Mouse (Mus musculus) heart, postnatal 25 days (tissue): ENCODE results near the gene Ldha. TPM values are rescaled to one million over a fixed set of nuclear protein-coding genes. Genes with fewer than 3 reads are reported as not detected.

Experiments
- DNase-seq: peaks from one replicate; pipeline ENCODE4 v3.0.0; 2022; ENCODE audit warnings: low spot score
- intact Hi-C: fragments of 180-260 bp; cut with DNase I; formaldehyde crosslinking; loops from one replicate; pipeline ENCODE4 v1.15.1; 2025
- total RNA-seq, 2 experiments: library from RNA; stranded (reverse); gene quantifications; 2 replicates each; pipeline ENCODE4 v1.2.3; 2021

The Ldha gene
- total RNA-seq, 2 experiments from 2014 or later, result 799 to 856 TPM

- intact Hi-C loops, result no loop called here
- no peak for DNase-seq
These were observed 6.2 kb upstream of the Ldha start for GRCm38 (mm10) chr7:46834994-46835610.

DNA sequence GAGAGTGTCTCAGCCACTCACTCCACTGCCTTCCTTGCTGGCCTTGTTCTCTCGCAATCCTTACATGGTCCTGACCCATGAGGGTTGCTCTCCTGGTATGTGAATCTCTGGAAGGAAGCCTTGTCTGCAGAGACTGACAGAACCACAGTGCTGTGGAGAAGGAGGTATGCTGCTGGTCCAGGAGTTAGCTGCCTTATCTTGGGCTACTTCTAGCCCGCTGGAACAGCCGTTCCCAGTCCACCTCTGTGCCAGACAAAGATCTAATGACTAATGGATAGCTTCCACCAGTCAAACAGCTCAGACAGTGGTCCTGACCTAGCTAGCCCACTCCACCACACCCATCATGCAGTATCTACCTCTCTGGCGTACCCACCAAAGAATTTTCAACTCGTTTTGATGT, 4.9 kb upstream of the Ldha start:
- intact Hi-C loops, result no loop called here
- no peak for DNase-seq

DNA sequence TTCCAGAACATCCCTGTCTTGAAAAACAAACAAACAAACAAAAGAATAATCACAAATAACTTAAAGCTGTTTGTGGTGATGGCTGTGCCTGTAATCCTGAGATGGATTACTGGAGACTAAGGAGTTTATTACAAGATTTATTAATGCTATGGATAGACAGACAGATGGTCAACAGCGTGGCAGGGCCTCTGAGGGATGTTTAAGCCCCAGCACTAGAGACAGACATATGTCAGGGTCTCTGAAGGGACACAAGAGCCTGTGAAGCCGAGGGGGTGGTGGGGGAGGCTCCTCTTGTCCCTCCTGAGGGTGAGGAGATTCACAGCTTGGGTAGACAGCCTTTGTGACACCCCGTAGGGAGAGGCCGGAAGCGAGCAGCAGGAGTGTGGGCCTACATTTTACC, 4.2 kb upstream of the Ldha start:
- no peak for DNase-seq
- intact Hi-C loops, result no loop called here

GRCm38 (mm10) chr7:46838104-46838671, 3.1 kb upstream of the Ldha start:
- DNase-seq, result peak; percentile 28
- intact Hi-C loops, result no loop called here

GRCm38 (mm10) chr7:46838891-46839302, 2.4 kb upstream of the Ldha start:
- intact Hi-C loops, result no loop called here

GRCm38 (mm10) chr7:46839446-46839845, 1.8 kb upstream of the Ldha start:
- intact Hi-C loops, result no loop called here
- DNase-seq, result no peak

More at GRCm38 (mm10) chr7:46838891-46839302, 2.4 kb upstream of the Ldha start:
- DNase-seq, result peak; percentile 67

- DNase-seq, result no peak
- intact Hi-C loops, result loop anchor here (5.0 kb wide), 1 partner anchor 117 kb away; the partner anchor contains the start of gene Uevld
These were observed 1.4 kb upstream of the Ldha start for GRCm38 (mm10) chr7:46839861-46840260.

DNA sequence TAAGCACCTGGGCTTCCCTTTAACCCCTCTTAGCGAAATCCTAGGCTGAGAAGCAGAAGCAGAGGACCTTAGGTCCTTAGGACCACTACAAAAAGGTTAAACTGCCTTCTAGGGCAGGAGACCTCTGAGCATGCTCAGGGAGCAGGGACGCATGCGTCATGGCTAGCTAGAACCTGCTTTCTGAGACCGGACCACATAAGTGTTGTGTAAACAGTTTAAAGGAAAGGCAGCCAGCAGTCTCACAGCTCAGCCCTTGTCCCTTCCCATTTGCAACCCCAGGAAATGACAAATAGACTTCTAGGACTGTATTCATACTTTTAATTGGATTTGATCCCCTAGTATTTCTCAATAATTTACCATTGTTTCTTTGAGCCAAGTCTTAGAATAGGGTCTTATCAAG, 949 bp upstream of the Ldha start:
- DNase-seq, result no peak
- intact Hi-C loops, result loop anchor here (5.0 kb wide), 1 partner anchor 117 kb away; the partner anchor contains the start of gene Uevld

DNA sequence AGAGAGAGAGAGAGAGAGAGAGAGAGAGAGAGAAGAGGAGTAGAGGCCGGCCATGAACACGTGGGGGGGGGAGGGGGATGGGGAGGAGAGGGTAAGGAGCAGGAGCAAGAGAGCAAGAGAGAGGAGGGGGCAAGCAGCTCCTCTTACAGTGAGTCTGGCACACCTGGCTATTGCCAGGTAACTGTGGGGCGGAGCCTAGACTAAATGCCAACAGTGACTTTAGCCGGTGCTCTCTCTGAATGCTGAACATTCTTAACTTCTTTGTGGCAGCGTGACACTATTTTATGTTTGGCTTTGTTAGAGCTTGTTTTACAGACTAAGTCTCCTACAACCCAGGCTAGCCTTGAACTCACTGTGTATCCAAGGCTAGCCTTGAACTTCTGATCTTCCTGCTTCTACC, 1.0 kb downstream of the Ldha start:
- intact Hi-C loops, result loop anchor here (5.0 kb wide), 1 partner anchor 115 kb away; the partner anchor contains the start of gene Uevld
- DNase-seq, result no peak

DNA sequence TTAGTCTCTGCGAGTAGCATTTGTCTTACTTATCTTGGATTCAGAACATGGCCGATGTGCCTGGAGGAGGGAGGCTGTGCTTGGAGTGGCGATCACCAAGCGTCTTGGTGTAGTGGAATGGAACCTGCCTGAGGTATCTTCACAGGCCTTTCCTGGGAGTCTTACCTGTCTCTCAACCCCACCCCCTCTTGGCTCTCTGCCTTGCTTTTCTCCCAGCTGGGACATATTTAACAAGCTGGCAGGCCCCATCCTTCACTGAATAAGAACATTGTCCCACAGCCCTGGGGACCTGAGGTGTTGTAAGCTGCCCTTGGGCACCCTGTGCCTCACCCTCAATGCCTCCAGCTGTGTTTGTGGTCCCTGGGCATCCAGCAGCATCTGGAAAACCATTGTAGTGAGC, 2.3 kb downstream of the Ldha start:
- DNase-seq, result no peak
- intact Hi-C loops, result loop anchor here (5.0 kb wide), 1 partner anchor 114 kb away; the partner anchor contains the start of gene Uevld

DNA sequence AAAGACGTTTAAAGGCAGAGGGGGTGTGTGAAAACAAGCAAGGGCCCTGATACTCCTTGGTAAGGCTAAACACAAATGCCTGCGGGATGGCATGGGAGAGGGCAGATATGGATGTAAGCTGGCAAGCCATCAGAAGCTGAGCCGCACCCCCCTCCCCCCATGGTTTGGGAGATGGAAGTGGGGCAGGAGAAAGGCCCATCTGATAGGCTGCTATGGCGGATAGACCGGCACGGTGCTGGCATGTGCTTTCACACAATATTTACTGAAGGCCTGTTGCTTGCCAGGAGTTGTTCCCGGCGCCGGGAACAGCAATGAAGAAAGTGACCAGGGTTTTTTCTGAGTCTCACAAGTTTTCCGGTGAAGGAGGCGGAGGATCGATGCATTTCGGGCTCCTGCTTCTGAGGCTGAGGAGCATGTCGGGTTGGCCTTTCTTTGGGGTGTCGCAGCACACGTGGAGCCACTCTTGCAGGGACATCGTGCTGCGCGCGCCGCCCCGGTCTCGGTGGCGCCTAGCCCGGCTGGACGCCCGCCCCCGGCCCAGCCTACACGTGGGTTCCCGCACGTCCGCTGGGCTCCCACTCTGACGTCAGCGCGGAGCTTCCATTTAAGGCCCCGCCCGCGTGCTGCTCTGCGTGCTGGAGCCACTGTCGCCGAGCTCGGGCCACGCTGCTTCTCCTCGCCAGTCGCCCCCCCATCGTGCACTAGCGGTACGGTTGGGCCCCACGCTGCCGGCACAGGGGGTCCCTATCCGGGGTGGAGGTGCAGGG, 4.1 kb downstream of the Ldha start:
- intact Hi-C loops, result no loop called here
- DNase-seq, result peak; percentile 87

DNA sequence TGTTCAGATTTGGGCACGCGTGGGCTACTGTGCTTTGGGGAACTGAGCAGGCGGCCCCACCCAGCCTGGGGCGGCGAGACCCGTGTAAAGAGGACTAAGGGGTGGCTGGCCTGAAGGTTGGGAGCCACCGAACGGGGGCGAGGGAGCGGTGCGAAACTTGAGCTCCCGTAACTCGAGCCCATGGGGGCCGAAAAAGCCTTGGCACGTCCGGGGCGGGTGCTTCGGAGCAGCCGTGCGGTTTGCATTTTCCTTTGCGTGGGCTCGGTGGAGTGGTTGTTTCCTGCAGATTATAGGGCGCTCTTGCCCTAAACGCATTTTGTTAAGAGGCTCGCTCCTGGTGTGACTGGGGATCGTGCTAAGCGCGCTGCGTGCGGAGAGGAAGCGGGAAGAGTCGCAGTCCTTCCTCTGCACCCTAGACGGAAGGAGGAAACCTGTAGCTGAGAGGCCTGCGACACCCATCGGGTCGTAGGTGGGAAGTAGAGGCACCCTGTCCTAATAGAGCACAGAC, 4.8 kb downstream of the Ldha start:
- intact Hi-C loops, result loop anchor here (2.0 kb wide), 2 partner anchors 29 to 51 kb away; no protein-coding TSS in a partner anchor
- no peak for DNase-seq

- intact Hi-C loops, result loop anchor here (2.0 kb wide), 2 partner anchors 30 to 52 kb away; no protein-coding TSS in a partner anchor
- DNase-seq, result peak; percentile 27
These were observed 5.4 kb downstream of the Ldha start for GRCm38 (mm10) chr7:46846486-46847244.

- no peak for DNase-seq
- intact Hi-C loops, result no loop called here
These were observed 8.0 kb downstream of the Ldha start for GRCm38 (mm10) chr7:46849287-46849686.

GRCm38 (mm10) chr7:46851026-46851425, 9.8 kb downstream of the Ldha start:
- no peak for DNase-seq
- intact Hi-C loops, result loop anchor here (5.0 kb wide), 1 partner anchor 66 kb away; the partner anchor contains the start of gene Tsg101

DNA sequence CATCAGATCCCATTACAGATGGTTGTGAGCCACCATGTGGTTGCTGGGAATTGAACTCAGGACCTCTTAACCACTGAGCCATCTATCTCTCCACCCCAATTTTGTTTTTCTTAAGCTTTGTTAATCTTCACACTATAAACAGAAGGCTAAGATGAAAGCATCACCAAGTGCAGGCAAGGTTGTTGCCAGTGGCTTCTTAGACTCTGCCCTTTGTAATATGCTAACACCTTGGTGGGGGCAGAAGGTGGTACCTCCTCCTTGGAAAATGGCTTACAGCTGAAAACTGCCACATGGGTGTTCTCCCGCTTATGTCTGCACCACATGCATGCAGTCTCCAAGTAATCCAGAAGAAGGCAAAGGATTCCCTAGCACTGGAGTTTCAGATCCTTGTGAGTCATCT, 11.4 kb downstream of the Ldha start:
- intact Hi-C loops, result loop anchor here (5.0 kb wide), 1 partner anchor 65 kb away; the partner anchor contains the start of gene Tsg101

GRCm38 (mm10) chr7:46853365-46853764, 12.1 kb downstream of the Ldha start:
- no peak for DNase-seq
- intact Hi-C loops, result loop anchor here (5.0 kb wide), 1 partner anchor 64 kb away; the partner anchor contains the start of gene Tsg101

More for the DNA sequence above, 11.4 kb downstream of the Ldha start:
- no peak for DNase-seq

- intact Hi-C loops, result no loop called here
- no peak for DNase-seq
These were observed 14.7 kb downstream of the Ldha start for GRCm38 (mm10) chr7:46855866-46856560.

GRCm38 (mm10) chr7:46857436-46857835, 16.2 kb downstream of the Ldha start:
- DNase-seq, result no peak
- intact Hi-C loops, result no loop called here
